Mouse (Mus musculus): ENCODE data around the gene Zfp184. TPM values are rescaled to one million over a fixed set of nuclear protein-coding genes. Genes with fewer than 3 reads are reported as not detected.

Gene Zfp184
- total RNA-seq, 2 experiments from 2014 or later = 0.97 to 0.98 TPM

- intact Hi-C loops (cut with DNase I) = loop anchor here (1.0 to 2.0 kb wide), 5 partner anchors 20 to 56 kb away; no protein-coding TSS in a partner anchor
- DNase-seq = peak; percentile 80 to 81
These were observed 30.0 kb downstream of the Zfp184 start for GRCm38 (mm10) chr13:21974726-21975473.

GRCm38 (mm10) chr13:21980981-21981802 lies 36.3 kb downstream of the Zfp184 start, which contains the start of gene Pom121l2:
Pom121l2 (plus strand) TSS chr13:21981194.
- intact Hi-C loops (cut with DNase I) = no loop called here
- peak; percentile 60 to 65 for DNase-seq

- no peak for DNase-seq
- intact Hi-C loops (cut with DNase I) = no loop called here
These were observed 36.9 kb downstream of the Zfp184 start for GRCm38 (mm10) chr13:21981803-21982193.

- intact Hi-C loops (cut with DNase I) = no loop called here
- DNase-seq = no peak
These were observed 39.6 kb downstream of the Zfp184 start for GRCm38 (mm10) chr13:21984486-21984885.

- no peak for DNase-seq
These were observed 47.7 kb downstream of the Zfp184 start for GRCm38 (mm10) chr13:21992550-21992949.

GRCm38 (mm10) chr13:21993957-21994738 lies 49.3 kb downstream of the Zfp184 start:
- intact Hi-C loops (cut with DNase I) = loop anchor here (2.0 kb wide), 2 partner anchors 19 to 21 kb away; no protein-coding TSS in a partner anchor
- peak; percentile 24 to 40 for DNase-seq

More at GRCm38 (mm10) chr13:21992550-21992949, 47.7 kb downstream of the Zfp184 start:
- intact Hi-C loops (cut with DNase I) = no loop called here

- intact Hi-C loops (cut with DNase I) = loop anchor here (2.0 kb wide), 2 partner anchors 20 kb away; no protein-coding TSS in a partner anchor
These were observed 50.0 kb downstream of the Zfp184 start for GRCm38 (mm10) chr13:21994896-21995295.

GRCm38 (mm10) chr13:21995331-21995914 lies 50.5 kb downstream of the Zfp184 start:
- peak in 1 of 2 experiments; percentile 47 for DNase-seq
- intact Hi-C loops (cut with DNase I) = loop anchor here (2.0 kb wide), 2 partner anchors 19 to 21 kb away; no protein-coding TSS in a partner anchor

More at GRCm38 (mm10) chr13:21994896-21995295, 50.0 kb downstream of the Zfp184 start:
- DNase-seq = no peak

GRCm38 (mm10) chr13:21996101-21996839 lies 51.4 kb downstream of the Zfp184 start:
- no peak for DNase-seq
- intact Hi-C loops (cut with DNase I) = loop anchor here (2.0 kb wide), 1 partner anchor 31 kb away; no protein-coding TSS in a partner anchor

- intact Hi-C loops (cut with DNase I) = loop anchor here (2.0 kb wide), 1 partner anchor 30 kb away; no protein-coding TSS in a partner anchor
- DNase-seq = no peak
These were observed 51.9 kb downstream of the Zfp184 start for GRCm38 (mm10) chr13:21996840-21997185.

GRCm38 (mm10) chr13:21997201-21997820 lies 52.4 kb downstream of the Zfp184 start:
- intact Hi-C loops (cut with DNase I) = loop anchor here (2.0 kb wide), 1 partner anchor 29 kb away; no protein-coding TSS in a partner anchor
- DNase-seq = no peak

GRCm38 (mm10) chr13:21997821-21998220 lies 52.9 kb downstream of the Zfp184 start:
- no peak for DNase-seq
- intact Hi-C loops (cut with DNase I) = loop anchor here (2.0 kb wide), 1 partner anchor 29 kb away; no protein-coding TSS in a partner anchor

GRCm38 (mm10) chr13:21998412-21998811 lies 53.5 kb downstream of the Zfp184 start:
- DNase-seq = no peak

GRCm38 (mm10) chr13:21999147-21999546 lies 54.3 kb downstream of the Zfp184 start:
- no peak for DNase-seq
- intact Hi-C loops (cut with DNase I) = no loop called here

More at GRCm38 (mm10) chr13:21998412-21998811, 53.5 kb downstream of the Zfp184 start:
- intact Hi-C loops (cut with DNase I) = no loop called here

GRCm38 (mm10) chr13:22001346-22001745 lies 56.5 kb downstream of the Zfp184 start:
- DNase-seq = no peak
- intact Hi-C loops (cut with DNase I) = no loop called here

- intact Hi-C loops (cut with DNase I) = no loop called here
- DNase-seq = no peak
These were observed 56.9 kb downstream of the Zfp184 start for GRCm38 (mm10) chr13:22001823-22002222.

- DNase-seq = peak; percentile 34 to 52
These were observed 60.9 kb downstream of the Zfp184 start for GRCm38 (mm10) chr13:22005605-22006333.

More at GRCm38 (mm10) chr13:22005605-22006333, 60.9 kb downstream of the Zfp184 start:
- intact Hi-C loops (cut with DNase I) = no loop called here
